Mouse (Mus musculus) myocyte (in vitro differentiated cells): ENCODE data around the gene Reg4. TPM values are rescaled to one million over a fixed set of nuclear protein-coding genes. Genes with fewer than 3 reads are reported as not detected.

ENCODE experiments used
- H3K27me3 ChIP-seq: one replicate; pipeline ENCODE4 v1.6.1; 2011; ENCODE audit not compliant: control insufficient read depth, insufficient read depth, insufficient read length
- H3K36me3 ChIP-seq: one replicate; pipeline ENCODE4 v1.6.1; 2011; ENCODE audit not compliant: control insufficient read depth, insufficient read depth
- H3K4me2 ChIP-seq: one replicate; pipeline ENCODE4 v1.6.1; 2011; ENCODE audit warnings: low read depth, control low read depth
- H3K4me3 ChIP-seq: one replicate; pipeline ENCODE4 v1.5.1; 2011; ENCODE audit warnings: mild to moderate bottlenecking, control low read depth, moderate library complexity
- H3K79me2 ChIP-seq: one replicate; pipeline ENCODE4 v1.6.1; 2011; ENCODE audit not compliant: control insufficient read depth, insufficient read depth
- H3ac ChIP-seq: one replicate; pipeline ENCODE4 v1.6.1; 2011; ENCODE audit not compliant: control insufficient read depth, insufficient read length
- CEBPB ChIP-seq: IDR thresholded peaks from 2 replicates; pipeline ENCODE4 v1.6.1; 2011; ENCODE audit warnings: mild to moderate bottlenecking, moderate library complexity; ENCODE audit not compliant: poor library complexity, insufficient read depth, severe bottlenecking
- E2F4 ChIP-seq: IDR thresholded peaks from one replicate; pipeline ENCODE4 v1.6.1; 2011; ENCODE audit warnings: mild to moderate bottlenecking, control low read depth, moderate library complexity; ENCODE audit not compliant: insufficient read depth
- MAX ChIP-seq: IDR thresholded peaks from one replicate; pipeline ENCODE4 v1.6.1; 2011; ENCODE audit warnings: low read depth, mild to moderate bottlenecking, control low read depth
- MYOD1 ChIP-seq, 3 experiments: IDR thresholded peaks; one replicate each; pipeline ENCODE4 v1.6.1; 2011; ENCODE audit warnings: control low read depth in 2 of 3, low read depth in 2 of 3, mild to moderate bottlenecking in 2 of 3, moderate library complexity in 1 of 3; ENCODE audit not compliant: insufficient read length in 2 of 3, control insufficient read depth in 1 of 3
- MYOG ChIP-seq, 3 experiments: IDR thresholded peaks; one replicate each; pipeline ENCODE4 v1.6.1; 2011; ENCODE audit warnings: control low read depth in 2 of 3, low read depth in 2 of 3, mild to moderate bottlenecking in 2 of 3; ENCODE audit not compliant: insufficient read length in 2 of 3, control insufficient read depth in 1 of 3, insufficient read depth in 1 of 3
- POLR2A ChIP-seq: IDR thresholded peaks from one replicate; pipeline ENCODE4 v1.6.1; 2011; ENCODE audit warnings: low read depth, mild to moderate bottlenecking, control low read depth, moderate library complexity; ENCODE audit not compliant: insufficient read length
- POLR2AphosphoS2 ChIP-seq: IDR thresholded peaks from one replicate; pipeline ENCODE4 v1.6.1; 2011; ENCODE audit warnings: low read depth, control low read depth; ENCODE audit not compliant: insufficient read length
- REST ChIP-seq: IDR thresholded peaks from one replicate; pipeline ENCODE4 v1.6.1; 2011; ENCODE audit warnings: mild to moderate bottlenecking, control low read depth, moderate library complexity; ENCODE audit not compliant: insufficient read depth, insufficient read length
- SRF ChIP-seq: IDR thresholded peaks from one replicate; pipeline ENCODE4 v1.6.1; 2011; ENCODE audit warnings: low read depth; ENCODE audit not compliant: control insufficient read depth, insufficient read length
- TCF12 ChIP-seq: IDR thresholded peaks from one replicate; pipeline ENCODE4 v1.6.1; 2011; ENCODE audit warnings: mild to moderate bottlenecking, control low read depth; ENCODE audit not compliant: poor library complexity, insufficient read depth, severe bottlenecking
- TCF3 ChIP-seq: IDR thresholded peaks from one replicate; pipeline ENCODE4 v1.6.1; 2011; ENCODE audit warnings: low read depth, control low read depth; ENCODE audit not compliant: insufficient read length
- USF1 ChIP-seq: IDR thresholded peaks from one replicate; pipeline ENCODE4 v1.6.1; 2011; ENCODE audit warnings: low read depth, mild to moderate bottlenecking, control low read depth, moderate library complexity
- polyA plus RNA-seq: library from polyadenylated mRNA; unstranded; fragments of >200 nt; fragmentation: generic; extraction: Trizol; gene quantifications from one replicate; pipeline ENCODE4 v1.2.1, GENCODE M21; 2012; ENCODE audit warnings: missing spikeins

Reg4 gene
- polyA plus RNA-seq, 1 experiment, result not detected

- H3ac ChIP-seq, result no peak overlapping the region
These were observed 24.0 kb upstream of the Reg4 start for GRCm38 (mm10) chr3:98197711-98198532.

GRCm38 (mm10) chr3:98199747-98200146, 22.2 kb upstream of the Reg4 start:
- Histone ChIP-seq H3K4me2 (no peak overlapping the region), H3K79me2 (no peaks in the 10 kb centered on the region), H3ac (no peak overlapping the region), H3K36me3 (no peaks in the 10 kb centered on the region), H3K27me3 (no peaks in the 10 kb centered on the region), H3K4me3 (no peak overlapping the region)
- no peak for TF ChIP-seq TCF3
- TF ChIP-seq TCF12, result no peak
- TF ChIP-seq SRF, result no peak
- no peak for TF ChIP-seq MYOG (IDR thresholded peaks at IDR 0.05; ENCODE audit: control insufficient read depth in 1 of 3, insufficient read depth in 1 of 3, insufficient read length in 2 of 3, low read depth in 2 of 3)
- TF ChIP-seq USF1, result no peak
- TF ChIP-seq MYOD1 (IDR thresholded peaks at IDR 0.05; ENCODE audit: control insufficient read depth in 1 of 3, insufficient read length in 2 of 3, low read depth in 2 of 3), result no peak
- TF ChIP-seq E2F4, result no peak
- no peak for TF ChIP-seq POLR2AphosphoS2
- no peak for TF ChIP-seq POLR2A
- TF ChIP-seq MAX, result no peak
- no peak for TF ChIP-seq CEBPB
- no peak for TF ChIP-seq REST

More at GRCm38 (mm10) chr3:98197711-98198532, 24.0 kb upstream of the Reg4 start:
- H3K27me3 ChIP-seq, result no peaks in the 10 kb centered on the region
- H3K4me2 ChIP-seq, result no peak overlapping the region
- H3K79me2 ChIP-seq, result no peaks in the 10 kb centered on the region
- TF ChIP-seq TCF12, result no peak
- no peak for TF ChIP-seq MAX
- no peak for TF ChIP-seq USF1
- no peak for TF ChIP-seq E2F4
- no peak for TF ChIP-seq POLR2A
- TF ChIP-seq POLR2AphosphoS2, result no peak
- TF ChIP-seq REST, result no peak
- no peak for TF ChIP-seq MYOG (IDR thresholded peaks at IDR 0.05; ENCODE audit: control insufficient read depth in 1 of 3, insufficient read depth in 1 of 3, insufficient read length in 2 of 3, low read depth in 2 of 3)
- TF ChIP-seq CEBPB, result no peak
- TF ChIP-seq SRF, result no peak
- no peak for TF ChIP-seq MYOD1 (IDR thresholded peaks at IDR 0.05; ENCODE audit: control insufficient read depth in 1 of 3, insufficient read length in 2 of 3, low read depth in 2 of 3)
- no peak for TF ChIP-seq TCF3
- H3K36me3 ChIP-seq, result no peaks in the 10 kb centered on the region
- H3K4me3 ChIP-seq, result no peak overlapping the region

GRCm38 (mm10) chr3:98203282-98203681, 18.7 kb upstream of the Reg4 start:
- TF ChIP-seq REST (no peak), MYOD1 (IDR thresholded peaks at IDR 0.05; ENCODE audit: control insufficient read depth in 1 of 3, insufficient read length in 2 of 3, low read depth in 2 of 3) (no peak), TCF12 (no peak), POLR2A (no peak), CEBPB (no peak), USF1 (no peak), MAX (no peak), MYOG (IDR thresholded peaks at IDR 0.05; ENCODE audit: control insufficient read depth in 1 of 3, insufficient read depth in 1 of 3, insufficient read length in 2 of 3, low read depth in 2 of 3) (no peak), SRF (no peak), E2F4 (no peak), POLR2AphosphoS2 (no peak), TCF3 (no peak)
- Histone ChIP-seq H3K79me2 (no peaks in the 10 kb centered on the region), H3K4me2 (no peak overlapping the region), H3K27me3 (no peaks in the 10 kb centered on the region), H3ac (no peak overlapping the region), H3K36me3 (no peaks in the 10 kb centered on the region), H3K4me3 (no peak overlapping the region)

GRCm38 (mm10) chr3:98206977-98207376, 15.0 kb upstream of the Reg4 start:
- Histone ChIP-seq H3K4me3 (no peak overlapping the region), H3K79me2 (no peaks in the 10 kb centered on the region), H3K36me3 (no peaks in the 10 kb centered on the region), H3ac (no peak overlapping the region), H3K27me3 (no peaks in the 10 kb centered on the region), H3K4me2 (no peak overlapping the region)
- no peak for TF ChIP-seq E2F4
- no peak for TF ChIP-seq TCF12
- TF ChIP-seq MYOD1 (IDR thresholded peaks at IDR 0.05; ENCODE audit: control insufficient read depth in 1 of 3, insufficient read length in 2 of 3, low read depth in 2 of 3), result no peak
- TF ChIP-seq MYOG (IDR thresholded peaks at IDR 0.05; ENCODE audit: control insufficient read depth in 1 of 3, insufficient read depth in 1 of 3, insufficient read length in 2 of 3, low read depth in 2 of 3), result no peak
- no peak for TF ChIP-seq REST
- TF ChIP-seq TCF3, result no peak

- TF ChIP-seq CEBPB, result no peak
- no peak for TF ChIP-seq MYOG (IDR thresholded peaks at IDR 0.05; ENCODE audit: control insufficient read depth in 1 of 3, insufficient read depth in 1 of 3, insufficient read length in 2 of 3, low read depth in 2 of 3)
- TF ChIP-seq E2F4, result no peak
- TF ChIP-seq USF1, result no peak
- TF ChIP-seq TCF12, result no peak
- TF ChIP-seq POLR2AphosphoS2, result no peak
- TF ChIP-seq POLR2A, result no peak
- TF ChIP-seq REST, result no peak
- TF ChIP-seq MAX, result no peak
- no peak for TF ChIP-seq TCF3
- TF ChIP-seq MYOD1 (IDR thresholded peaks at IDR 0.05; ENCODE audit: control insufficient read depth in 1 of 3, insufficient read length in 2 of 3, low read depth in 2 of 3), result no peak
- no peak for TF ChIP-seq SRF
- H3K4me3 ChIP-seq, result no peak overlapping the region
These were observed 12.8 kb upstream of the Reg4 start for GRCm38 (mm10) chr3:98209161-98209560.

More at GRCm38 (mm10) chr3:98209161-98209560, 12.8 kb upstream of the Reg4 start:
- Histone ChIP-seq H3K36me3 (no peaks in the 10 kb centered on the region), H3K4me2 (no peak overlapping the region), H3K27me3 (no peaks in the 10 kb centered on the region), H3ac (no peak overlapping the region), H3K79me2 (no peaks in the 10 kb centered on the region)
